ENCODE assay signal across 10 mouse cellular contexts in genomic region chr13:94059373-94059772, GRCm38 (mm10). TPM values are rescaled to one million over a fixed set of nuclear protein-coding genes. Genes with fewer than 3 reads are reported as not detected.
DNase-seq lines count a peak whose midpoint lies in the region; ATAC-seq and TF ChIP-seq lines count a peak whose summit lies in the region.
"Had no signal": no experiment of that assay in that cellular context is flagged by ENCODE, and none has a peak within 500 bp of the region (broad histone marks: within the 10 kb centered on the region; RNA-seq: fewer than 3 reads in every experiment).

No protein-coding gene starts in this region.

- TF ChIP-seq CTCF in stomach, postnatal 0 days (IDR thresholded peaks at IDR 0.05; ENCODE audit: low read depth) = no peak

- H3K4me3 ChIP-seq in intestine, embryonic 15.5 days (replicated peaks) = no peak overlapping the region
- H3K4me3 ChIP-seq in intestine, embryonic 16.5 days (ENCODE audit: low read length) = no peak overlapping the region
- H3K4me3 ChIP-seq in stomach, embryonic 15.5 days (replicated peaks) = no peak overlapping the region
- no peak overlapping the region for H3K4me3 ChIP-seq in stomach, postnatal 0 days (ENCODE audit: low read depth, low read length)
- H3K4me3 ChIP-seq in neural tube, embryonic 15.5 days (replicated peaks) = no peak overlapping the region

- H3K4me2 ChIP-seq in intestine, embryonic 15.5 days (replicated peaks) = peak overlapping the region; percentile 98; the same call in 1 of the 2 replicates
- no peak overlapping the region for H3K4me2 ChIP-seq in intestine, embryonic 16.5 days (ENCODE audit: low read depth, low read length)
- H3K4me2 ChIP-seq in stomach, embryonic 15.5 days = 0 out of 2 replicates have a peak overlapping the region, but pooled peaks have one; percentile 97
- no peak overlapping the region for H3K4me2 ChIP-seq in stomach, postnatal 0 days (replicated peaks; ENCODE audit: low read depth)
- peak overlapping the region; percentile 100 for H3K4me2 ChIP-seq in neural tube, embryonic 15.5 days

- no peak for ATAC-seq in intestine, embryonic 15.5 days
- ATAC-seq in intestine, embryonic 16.5 days = no peak
- no peak for ATAC-seq in stomach, embryonic 15.5 days (ENCODE audit: insufficient read depth, low FRiP score, low read depth)
- no peak for ATAC-seq in stomach, postnatal 0 days (ENCODE audit: low FRiP score, low TSS enrichment)
- ATAC-seq in neural tube, embryonic 15.5 days (ENCODE audit: low FRiP score) = no peak
- ATAC-seq in granulocyte monocyte progenitor cell, adult 5-6 weeks (replicated peaks; ENCODE audit: poor library complexity, severe bottlenecking) = no peak

- peaks cover 13% of the 10 kb centered on the region for H3K4me1 ChIP-seq in intestine, embryonic 15.5 days (replicated peaks)
- peaks cover 18% of the 10 kb centered on the region for H3K4me1 ChIP-seq in intestine, embryonic 16.5 days (ENCODE audit: control insufficient read depth, insufficient read depth, low read length)
- H3K4me1 ChIP-seq in stomach, embryonic 15.5 days = peaks cover 14% of the 10 kb centered on the region
- peaks cover 7% of the 10 kb centered on the region for H3K4me1 ChIP-seq in stomach, postnatal 0 days (replicated peaks; ENCODE audit: control insufficient read depth, insufficient read depth)
- H3K4me1 ChIP-seq in neural tube, embryonic 15.5 days = peaks cover 31% of the 10 kb centered on the region

- no peak for TF ChIP-seq EP300 in stomach, postnatal 0 days (optimal IDR thresholded peaks at IDR 0.05)

- no peak overlapping the region for H3K27ac ChIP-seq in intestine, embryonic 15.5 days
- no peak overlapping the region for H3K27ac ChIP-seq in intestine, embryonic 16.5 days (ENCODE audit: low read length)
- no peak overlapping the region for H3K27ac ChIP-seq in stomach, embryonic 15.5 days
- H3K27ac ChIP-seq in stomach, postnatal 0 days (replicated peaks) = no peak overlapping the region
- no peak overlapping the region for H3K27ac ChIP-seq in neural tube, embryonic 15.5 days (replicated peaks)

- no peaks in the 10 kb centered on the region for H3K27me3 ChIP-seq in intestine, embryonic 15.5 days (replicated peaks)
- no peaks in the 10 kb centered on the region for H3K27me3 ChIP-seq in intestine, embryonic 16.5 days (replicated peaks; ENCODE audit: control insufficient read depth, insufficient read depth, low read length)
- no peaks in the 10 kb centered on the region for H3K27me3 ChIP-seq in stomach, embryonic 15.5 days (replicated peaks)
- no peaks in the 10 kb centered on the region for H3K27me3 ChIP-seq in stomach, postnatal 0 days (ENCODE audit: control insufficient read depth, insufficient read depth, low read length)
- H3K27me3 ChIP-seq in neural tube, embryonic 15.5 days (replicated peaks) = peaks cover 62% of the 10 kb centered on the region

- no peaks in the 10 kb centered on the region for H3K9me3 ChIP-seq in intestine, embryonic 15.5 days
- no peaks in the 10 kb centered on the region for H3K9me3 ChIP-seq in intestine, embryonic 16.5 days (ENCODE audit: control insufficient read depth, low read length)
- no peaks in the 10 kb centered on the region for H3K9me3 ChIP-seq in stomach, embryonic 15.5 days
- H3K9me3 ChIP-seq in stomach, postnatal 0 days (ENCODE audit: control insufficient read depth, low read length) = no peaks in the 10 kb centered on the region
- H3K9me3 ChIP-seq in neural tube, embryonic 15.5 days (replicated peaks) = no peaks in the 10 kb centered on the region

- no peaks in the 10 kb centered on the region for H3K36me3 ChIP-seq in intestine, embryonic 15.5 days
- H3K36me3 ChIP-seq in intestine, embryonic 16.5 days (ENCODE audit: control insufficient read depth, insufficient read depth, low read length) = no peaks in the 10 kb centered on the region
- no peaks in the 10 kb centered on the region for H3K36me3 ChIP-seq in stomach, embryonic 15.5 days
- H3K36me3 ChIP-seq in stomach, postnatal 0 days (ENCODE audit: control insufficient read depth, insufficient read depth, low read length) = no peaks in the 10 kb centered on the region
- H3K36me3 ChIP-seq in neural tube, embryonic 15.5 days = no peaks in the 10 kb centered on the region

- no peak overlapping the region for H3K9ac ChIP-seq in intestine, embryonic 15.5 days
- H3K9ac ChIP-seq in intestine, embryonic 16.5 days (ENCODE audit: low read depth, low read length) = no peak overlapping the region
- no peak overlapping the region for H3K9ac ChIP-seq in stomach, embryonic 15.5 days
- no peak overlapping the region for H3K9ac ChIP-seq in stomach, postnatal 0 days (ENCODE audit: low read length)
- no peak overlapping the region for H3K9ac ChIP-seq in neural tube, embryonic 15.5 days (replicated peaks)

- DNase-seq in embryo, embryonic 10 days (ENCODE audit: low spot score) = peak; percentile 6
- DNase-seq in embryo, embryonic 9.5 days (ENCODE audit: extremely low spot score) = no peak
- no peak for DNase-seq in stomach, postnatal 0 days (ENCODE audit: low spot score)
- DNase-seq: adrenal gland, adult 8-10 months; embryo, embryonic 11 days had no signal

- WGBS in intestine, embryonic 15.5 days = 92% methylated on average over 4 of the region's 4 CpGs
- WGBS in intestine, embryonic 16.5 days = 95% methylated on average over 4 of the region's 4 CpGs
- 91% methylated on average over 4 of the region's 4 CpGs for WGBS in stomach, embryonic 15.5 days
- WGBS in stomach, postnatal 0 days = 88% methylated on average over 4 of the region's 4 CpGs
- WGBS in neural tube, embryonic 15.5 days = 88% methylated on average over 4 of the region's 4 CpGs

RNA-seq across cellular contexts. Expression of gene Lhfpl2, which starts 1.8 kb away (rescaled TPM):
- polyA plus RNA-seq in intestine, embryonic 15.5 days (2015; fragmentation: Nextera tagmentation; extraction: Ambion mirVana) = 19.4 and 19.8 TPM in 2 replicates
- 15.1 and 15.4 TPM in 2 replicates for polyA plus RNA-seq in intestine, embryonic 16.5 days (2015; fragmentation: Nextera tagmentation; extraction: Ambion mirVana)
- 18.2 and 19.1 TPM in 2 replicates for polyA plus RNA-seq in stomach, embryonic 15.5 days (2015; fragmentation: Nextera tagmentation; extraction: Ambion mirVana)
- polyA plus RNA-seq in stomach, postnatal 0 days (2015; fragmentation: Nextera tagmentation; extraction: Ambion mirVana) = 6.8 and 7.0 TPM in 2 replicates
- polyA plus RNA-seq in neural tube, embryonic 15.5 days (2015; fragmentation: Nextera tagmentation; extraction: Ambion mirVana) = 18.2 and 19.4 TPM in 2 replicates
- total RNA-seq in granulocyte monocyte progenitor cell, adult 5-6 weeks (2014; fragmentation: Nextera tagmentation) = 14.6 and 25.1 TPM in 2 replicates
- 11.2 and 14.2 TPM in 2 replicates for total RNA-seq in granulocyte monocyte progenitor cell, adult 5-6 weeks (2017)

Comparison
In these comparisons a context has a peak if more than half of its experiments do, and no peak if none do; other contexts are left out.
1. H3K4me2 ChIP-seq: peak in intestine, embryonic 15.5 days (single experiment), stomach, embryonic 15.5 days (single experiment) and neural tube, embryonic 15.5 days (single experiment); none in intestine, embryonic 16.5 days (single experiment) and stomach, postnatal 0 days (single experiment).